Comparison of ENCODE assay signal across 13 mouse cellular contexts in genomic region chr9:15242130-15242529, GRCm38 (mm10). TPM values are rescaled to one million over a fixed set of nuclear protein-coding genes. Genes with fewer than 3 reads are reported as not detected.
A peak's percentile ranks its signal among the peaks of the same experiment; 100 is the strongest.
DNase-seq lines count a peak whose midpoint lies in the region; TF ChIP-seq lines count a peak whose summit lies in the region.
"Had no signal": no experiment of that assay in that cellular context is flagged by ENCODE, and none has a peak within 500 bp of the region (broad histone marks: within the 10 kb centered on the region; RNA-seq: fewer than 3 reads in every experiment).

No protein-coding gene starts in this region.

- no peak for TF ChIP-seq POLR2A in kidney, adult 2 months (IDR thresholded peaks at IDR 0.05; ENCODE audit: low read depth, low read length)
- TF ChIP-seq POLR2A in small intestine, adult 2 months (IDR thresholded peaks at IDR 0.05; ENCODE audit: low read depth, low read length), result no peak

- no peak overlapping the region for H3K27ac ChIP-seq in kidney, adult 2 months (ENCODE audit: insufficient read depth, low read depth, low read length)
- H3K27ac ChIP-seq in small intestine, adult 2 months (ENCODE audit: insufficient read depth, low read depth, low read length), result peak overlapping the region; percentile 87
- H3K27ac ChIP-seq: embryonic facial prominence, embryonic 15.5 days; forebrain, embryonic 10.5 days; heart, embryonic 10.5 days; hindbrain, embryonic 12.5 days had no signal

- H3K4me3 ChIP-seq in kidney, adult 2 months (ENCODE audit: insufficient read depth, low read depth, low read length), result no peak overlapping the region
- no peak overlapping the region for H3K4me3 ChIP-seq in small intestine, adult 2 months (ENCODE audit: low read depth, low read length)
- H3K4me3 ChIP-seq: embryonic facial prominence, embryonic 15.5 days; erythroblast, embryonic 14.5 days; forebrain, embryonic 10.5 days; heart, embryonic 10.5 days; hindbrain, embryonic 12.5 days had no signal

- H3K36me3 ChIP-seq in kidney, adult 2 months (ENCODE audit: control insufficient read depth, insufficient read depth, low read length), result no peaks in the 10 kb centered on the region
- 0 out of 2 replicates have a peak, but pooled peaks cover 2% of the 10 kb centered on the region for H3K36me3 ChIP-seq in small intestine, adult 2 months (ENCODE audit: control insufficient read depth, insufficient read depth, low read length)
- H3K36me3 ChIP-seq: embryonic facial prominence, embryonic 15.5 days; forebrain, embryonic 10.5 days; heart, embryonic 10.5 days; hindbrain, embryonic 12.5 days had no signal

- peaks cover 19% of the 10 kb centered on the region; the same call in 1 of the 2 replicates for H3K4me1 ChIP-seq in kidney, adult 2 months (ENCODE audit: control insufficient read depth, insufficient read depth, low read length)
- peaks cover 43% of the 10 kb centered on the region for H3K4me1 ChIP-seq in small intestine, adult 2 months (ENCODE audit: control insufficient read depth, insufficient read depth, insufficient read length, low read length)

- DNase-seq in kidney, adult 11 months, result peak; percentile 4
- no peak for DNase-seq in kidney, adult 2 months
- peak; percentile 12 for DNase-seq in testis, postnatal 10 days (ENCODE audit: low spot score)
- no peak for DNase-seq in testis, postnatal 14 days (ENCODE audit: low spot score)
- DNase-seq in frontal cortex, postnatal 14 days (ENCODE audit: low spot score in 2 of 2), result no peak
- DNase-seq: cerebellum, adult 9-11 months; gastrocnemius, postnatal 36 days had no signal

- 93% methylated on average over 1 of the region's 1 CpGs for WGBS in kidney, adult 2 months
- 50% methylated on average over 1 of the region's 1 CpGs for WGBS in small intestine, adult 2 months

- TF ChIP-seq CTCF in kidney, adult 2 months (conservative IDR thresholded peaks at IDR 0.05; ENCODE audit: insufficient read depth, insufficient read length, low read depth, low read length), result no peak
- TF ChIP-seq CTCF in small intestine, adult 2 months (IDR thresholded peaks at IDR 0.05; ENCODE audit: extremely low read depth, insufficient read length, insufficient replicate concordance, low read depth, low read length), result no peak

- H3K27me3 ChIP-seq in kidney, adult 2 months (replicated peaks; ENCODE audit: control insufficient read depth, insufficient read depth, low read length), result no peaks in the 10 kb centered on the region
- no peaks in the 10 kb centered on the region for H3K27me3 ChIP-seq in small intestine, adult 2 months (ENCODE audit: control insufficient read depth, insufficient read depth, low read length)
- H3K27me3 ChIP-seq: embryonic facial prominence, embryonic 15.5 days had no signal

RNA-seq across cellular contexts. Expression of gene Vstm5, which starts 3.3 kb away (rescaled TPM):
- polyA plus RNA-seq in kidney, adult 2 months (2012; rRNA removed), result 11.6 and 15.6 TPM in 2 replicates
- polyA plus RNA-seq in small intestine, adult 2 months (2012; rRNA removed), result 26.9 and 33.1 TPM in 2 replicates
- polyA plus RNA-seq: erythroblast, embryonic 14.5 days had no signal

RNA-seq across cellular contexts. Expression of gene Med17, which starts 37.6 kb away (rescaled TPM):
- polyA plus RNA-seq in kidney, adult 2 months (2012; rRNA removed), result 20.5 and 21.3 TPM in 2 replicates
- 13.7 and 22.5 TPM in 2 replicates for polyA plus RNA-seq in small intestine, adult 2 months (2012; rRNA removed)

Comparison
In these comparisons a context has a peak if more than half of its experiments do, and no peak if none do; other contexts are left out.
1. DNase-seq: peak in kidney, adult 11 months (single experiment) and testis, postnatal 10 days (single experiment); none in kidney, adult 2 months (single experiment), testis, postnatal 14 days (single experiment) and frontal cortex, postnatal 14 days (0 of 2).